Mouse (Mus musculus) ES-Bruce4 (cell line): ENCODE measurements around the gene Iqca. TPM values are rescaled to one million over a fixed set of nuclear protein-coding genes. Genes with fewer than 3 reads are reported as not detected.

Experiments
- H3K27ac ChIP-seq: 2 replicates; pipeline ENCODE4 v1.5.1; 2012; ENCODE audit warnings: low read length, inconsistent platforms; ENCODE audit not compliant: insufficient read depth
- H3K27me3 ChIP-seq: 2 replicates; pipeline ENCODE4 v1.6.1; 2012; ENCODE audit warnings: mild to moderate bottlenecking, low read length, inconsistent platforms; ENCODE audit not compliant: control insufficient read depth, poor library complexity, insufficient read depth, severe bottlenecking
- H3K36me3 ChIP-seq: 2 replicates; pipeline ENCODE4 v1.6.1; 2012; ENCODE audit warnings: inconsistent platforms, mild to moderate bottlenecking, low read length, moderate library complexity; ENCODE audit not compliant: control insufficient read depth, poor library complexity, insufficient read depth, severe bottlenecking
- H3K4me1 ChIP-seq: one replicate; pipeline ENCODE4 v1.8.1; 2011; ENCODE audit warnings: low read length; ENCODE audit not compliant: control insufficient read depth, insufficient read depth
- H3K4me3 ChIP-seq: 2 replicates; pipeline ENCODE4 v1.5.1; 2011; ENCODE audit warnings: low read depth, mild to moderate bottlenecking, low read length
- H3K9ac ChIP-seq: 2 replicates; pipeline ENCODE4 v1.6.1; 2012; ENCODE audit warnings: low read depth, mild to moderate bottlenecking, inconsistent platforms; ENCODE audit not compliant: poor library complexity, severe bottlenecking
- H3K9me3 ChIP-seq: replicated peaks from 2 replicates; pipeline ENCODE4 v1.6.1; 2012; ENCODE audit warnings: mild to moderate bottlenecking, low read length, inconsistent platforms; ENCODE audit not compliant: control insufficient read depth, poor library complexity, insufficient read depth, severe bottlenecking
- CTCF ChIP-seq: IDR thresholded peaks from one replicate; pipeline ENCODE4 v1.8.1; 2011; ENCODE audit warnings: low read depth, low read length
- EP300 ChIP-seq: IDR thresholded peaks from 2 replicates; pipeline ENCODE4 v1.6.1; 2011; ENCODE audit warnings: low read depth, low read length; ENCODE audit not compliant: insufficient read depth
- POLR2A ChIP-seq: IDR thresholded peaks from one replicate; pipeline ENCODE4 v1.8.1; 2011; ENCODE audit warnings: low read length; ENCODE audit not compliant: insufficient read depth
- polyA plus RNA-seq: library from polyadenylated mRNA; stranded (reverse); fragments of >200 nt; gene quantifications from 2 replicates; pipeline ENCODE4 v1.2.4, GENCODE M21; 2011; ENCODE audit warnings: low read depth; ENCODE audit not compliant: missing spikeins, insufficient read depth, insufficient read length

Gene Iqca
- polyA plus RNA-seq, 1 experiment = not detected

GRCm38 (mm10) chr1:90161623-90162022, 8.4 kb upstream of the Iqca start:
- Histone ChIP-seq H3K9ac (no peak overlapping the region), H3K27ac (no peak overlapping the region), H3K4me3 (no peak overlapping the region), H3K27me3 (no peaks in the 10 kb centered on the region), H3K9me3 (no peaks in the 10 kb centered on the region), H3K36me3 (no peaks in the 10 kb centered on the region), H3K4me1 (no peaks in the 10 kb centered on the region)
- no peak for TF ChIP-seq POLR2A
- no peak for TF ChIP-seq CTCF
- no peak for TF ChIP-seq EP300

GRCm38 (mm10) chr1:90159927-90160326, 6.7 kb upstream of the Iqca start:
- Histone ChIP-seq H3K4me3 (no peak overlapping the region), H3K9me3 (no peaks in the 10 kb centered on the region), H3K27me3 (no peaks in the 10 kb centered on the region), H3K36me3 (no peaks in the 10 kb centered on the region), H3K9ac (no peak overlapping the region), H3K4me1 (no peaks in the 10 kb centered on the region), H3K27ac (no peak overlapping the region)
- TF ChIP-seq CTCF (peak; percentile 75), EP300 (no peak), POLR2A (no peak)

- Histone ChIP-seq H3K9me3 (no peaks in the 10 kb centered on the region), H3K9ac (no peak overlapping the region), H3K27me3 (no peaks in the 10 kb centered on the region), H3K4me3 (no peak overlapping the region), H3K4me1 (no peaks in the 10 kb centered on the region), H3K27ac (no peak overlapping the region), H3K36me3 (no peaks in the 10 kb centered on the region)
- no peak for TF ChIP-seq EP300
- TF ChIP-seq CTCF = no peak
- TF ChIP-seq POLR2A = no peak
These were observed 3.4 kb upstream of the Iqca start for GRCm38 (mm10) chr1:90156589-90156988.

- Histone ChIP-seq H3K9ac (no peak overlapping the region), H3K9me3 (no peaks in the 10 kb centered on the region), H3K27ac (no peak overlapping the region), H3K27me3 (no peaks in the 10 kb centered on the region), H3K4me3 (no peak overlapping the region), H3K4me1 (no peaks in the 10 kb centered on the region), H3K36me3 (no peaks in the 10 kb centered on the region)
- no peak for TF ChIP-seq CTCF
- no peak for TF ChIP-seq POLR2A
- no peak for TF ChIP-seq EP300
These were observed 586 bp upstream of the Iqca start for GRCm38 (mm10) chr1:90153787-90154186.

GRCm38 (mm10) chr1:90139729-90140128, 13.5 kb downstream of the Iqca start:
- H3K4me1 ChIP-seq = no peaks in the 10 kb centered on the region
- H3K27me3 ChIP-seq = no peaks in the 10 kb centered on the region
- no peak for TF ChIP-seq CTCF
- TF ChIP-seq EP300 = no peak
- TF ChIP-seq POLR2A = no peak
- H3K4me3 ChIP-seq = no peak overlapping the region
- no peak overlapping the region for H3K27ac ChIP-seq
- no peak overlapping the region for H3K9ac ChIP-seq
- no peaks in the 10 kb centered on the region for H3K9me3 ChIP-seq
- H3K36me3 ChIP-seq = no peaks in the 10 kb centered on the region

GRCm38 (mm10) chr1:90132402-90132801, 20.8 kb downstream of the Iqca start:
- TF ChIP-seq CTCF (no peak), EP300 (no peak), POLR2A (no peak)
- Histone ChIP-seq H3K36me3 (no peaks in the 10 kb centered on the region), H3K4me1 (no peaks in the 10 kb centered on the region), H3K9ac (no peak overlapping the region), H3K27ac (no peak overlapping the region), H3K4me3 (no peak overlapping the region), H3K9me3 (no peaks in the 10 kb centered on the region), H3K27me3 (no peaks in the 10 kb centered on the region)
